Mouse (Mus musculus): Measurements from ENCODE around the gene Ryr2. TPM values are rescaled to one million over a fixed set of nuclear protein-coding genes. Genes with fewer than 3 reads are reported as not detected.

The Ryr2 gene
- total RNA-seq, 1 experiment: 7.0 TPM

DNA sequence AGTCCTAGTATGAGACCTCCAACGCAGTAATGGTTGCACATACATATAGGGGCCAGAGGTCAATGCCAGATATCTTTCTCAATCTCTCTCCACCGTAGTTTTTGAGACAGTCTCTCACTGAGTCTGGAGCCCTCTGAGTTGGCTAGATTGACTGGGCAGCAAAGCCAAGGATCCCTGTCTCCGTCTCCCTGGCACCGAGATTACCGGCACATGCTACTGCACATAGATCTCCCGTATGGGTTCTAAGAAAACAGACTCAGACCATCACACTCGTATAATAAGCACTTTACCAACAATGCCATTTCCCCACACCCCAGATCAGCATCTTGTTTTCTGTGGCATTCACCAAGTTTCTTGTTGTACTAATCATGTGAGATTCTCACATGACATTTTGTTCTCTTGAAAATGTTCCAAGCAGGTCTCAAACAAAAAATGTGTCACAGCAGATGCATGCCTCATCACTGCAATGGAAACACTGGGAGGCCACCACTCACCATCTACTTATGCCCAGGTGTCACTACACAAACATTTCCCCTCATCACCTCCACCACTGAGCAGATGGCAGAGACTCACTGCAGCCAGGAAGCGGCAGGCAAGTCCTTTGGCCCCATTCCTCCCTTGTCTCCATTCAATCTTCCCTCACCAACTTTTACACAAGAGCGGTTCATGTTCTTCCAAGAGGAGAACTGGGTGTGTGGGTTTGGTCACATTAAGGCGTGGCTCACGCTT, 14.2 kb downstream of the Ryr2 start:
- TF ChIP-seq ZNF384 (IDR thresholded peaks at IDR 0.05; ENCODE audit: low read depth, low read length) (no peak), CHD2 (IDR thresholded peaks at IDR 0.05; ENCODE audit: low read depth, low read length) (no peak), HCFC1 (IDR thresholded peaks at IDR 0.05; ENCODE audit: borderline replicate concordance, insufficient read depth, low read length) (no peak), MAFK (IDR thresholded peaks at IDR 0.05; ENCODE audit: insufficient read depth, low read depth, low read length) (no peak), ZC3H11A (IDR thresholded peaks at IDR 0.05; ENCODE audit: borderline replicate concordance, low read depth, low read length) (no peak)
- Histone ChIP-seq H3K27ac (ENCODE audit: insufficient read depth, low read depth, low read length, poor library complexity, severe bottlenecking) (no peak overlapping the region), H3K36me3 (ENCODE audit: control insufficient read depth, insufficient read depth, low read length, poor library complexity, severe bottlenecking) (no peaks in the 10 kb centered on the region; the same call in 1 of the 2 replicates), H3K9me3 (ENCODE audit: control insufficient read depth, insufficient read depth, low read depth, low read length) (no peaks in the 10 kb centered on the region), H3K9ac (ENCODE audit: insufficient read depth, low read depth, low read length, poor library complexity, severe bottlenecking) (no peak overlapping the region), H3K4me1 (ENCODE audit: control insufficient read depth in 2 of 2, insufficient read depth in 2 of 2, low read length in 2 of 2, poor library complexity in 1 of 2) (no peaks in the 10 kb centered on the region), H3K4me3 (ENCODE audit: insufficient read depth in 1 of 2, low read depth in 1 of 2, low read length in 2 of 2, poor library complexity in 1 of 2, severe bottlenecking in 1 of 2) (no peak overlapping the region)
- DNase-seq (ENCODE audit: low read depth, low spot score): no peak
- in situ Hi-C loops (cut with MboI; ENCODE audit: low sequenced_read_pairs in 2 of 2, unreplicated experiment in 2 of 2): no loop called here

DNA sequence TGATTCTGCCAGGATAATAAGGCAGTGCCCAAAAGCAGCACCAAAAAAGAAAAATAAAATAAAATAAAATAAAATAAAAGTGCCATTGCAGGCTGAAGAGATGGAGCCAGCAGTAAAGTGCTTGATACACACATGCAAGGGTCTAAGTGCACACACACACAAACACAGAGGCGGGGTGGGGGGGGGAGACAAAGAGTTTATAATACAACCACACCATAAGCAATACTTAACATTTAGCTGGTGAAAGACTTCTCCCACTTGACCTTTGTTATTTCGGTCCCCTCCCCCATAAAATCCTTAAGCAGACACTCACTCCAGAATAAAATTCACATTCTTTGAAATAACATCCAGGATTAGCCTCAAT, 22.7 kb downstream of the Ryr2 start:
- no peak overlapping the region for H3K4me3 ChIP-seq (ENCODE audit: insufficient read depth in 1 of 2, low read depth in 1 of 2, low read length in 2 of 2, poor library complexity in 1 of 2, severe bottlenecking in 1 of 2)
- in situ Hi-C loops (cut with MboI; ENCODE audit: low sequenced_read_pairs in 2 of 2, unreplicated experiment in 2 of 2): no loop called here
- H3K27ac ChIP-seq (ENCODE audit: insufficient read depth, low read depth, low read length, poor library complexity, severe bottlenecking): no peak overlapping the region
- no peak for DNase-seq (ENCODE audit: low read depth, low spot score)
- H3K36me3 ChIP-seq (ENCODE audit: control insufficient read depth, insufficient read depth, low read length, poor library complexity, severe bottlenecking): no peaks in the 10 kb centered on the region
- no peak overlapping the region for H3K9ac ChIP-seq (ENCODE audit: insufficient read depth, low read depth, low read length, poor library complexity, severe bottlenecking)
- no peak for TF ChIP-seq HCFC1 (IDR thresholded peaks at IDR 0.05; ENCODE audit: borderline replicate concordance, insufficient read depth, low read length)
- TF ChIP-seq ZC3H11A (IDR thresholded peaks at IDR 0.05; ENCODE audit: borderline replicate concordance, low read depth, low read length): no peak
- no peak for TF ChIP-seq ZNF384 (IDR thresholded peaks at IDR 0.05; ENCODE audit: low read depth, low read length)
- TF ChIP-seq MAFK (IDR thresholded peaks at IDR 0.05; ENCODE audit: insufficient read depth, low read depth, low read length): no peak
- TF ChIP-seq CHD2 (IDR thresholded peaks at IDR 0.05; ENCODE audit: low read depth, low read length): no peak
- no peaks in the 10 kb centered on the region for H3K9me3 ChIP-seq (ENCODE audit: control insufficient read depth, insufficient read depth, low read depth, low read length)
- peaks cover 0 to 2% of the 10 kb centered on the region in 2 experiments; a peak in 1 of 4 replicates for H3K4me1 ChIP-seq (ENCODE audit: control insufficient read depth in 2 of 2, insufficient read depth in 2 of 2, low read length in 2 of 2, poor library complexity in 1 of 2)

DNA sequence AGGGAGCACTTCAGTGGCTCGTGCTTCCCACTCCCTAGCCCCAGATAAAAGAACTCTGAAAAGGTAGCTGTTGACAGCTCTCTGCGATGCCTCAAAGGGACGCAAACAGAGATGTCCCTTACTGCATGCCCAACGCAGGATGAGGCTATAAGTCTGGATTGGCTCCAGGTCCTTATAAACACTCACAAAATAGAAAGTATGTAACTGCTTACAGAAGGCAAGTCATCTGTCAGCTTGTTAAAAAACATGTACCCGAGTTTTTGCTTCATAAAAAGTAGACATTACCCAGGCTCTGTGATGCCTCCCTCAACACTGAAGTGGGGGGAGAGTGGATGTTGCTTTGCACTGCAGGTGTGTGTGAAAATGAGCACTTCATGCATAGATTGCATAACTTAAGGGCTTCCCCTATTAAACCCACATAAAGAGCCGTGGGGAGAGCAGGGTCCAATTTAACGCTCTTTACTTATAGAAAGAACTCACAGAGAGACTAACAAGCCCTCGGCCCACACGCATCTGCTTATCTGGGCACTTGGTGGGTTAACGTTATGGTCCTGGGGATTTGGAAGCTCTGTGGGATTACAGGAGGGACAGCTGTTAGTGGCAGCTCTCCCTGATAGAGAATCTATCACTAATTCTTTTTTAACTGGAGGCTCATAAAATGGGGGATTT, 23.2 kb downstream of the Ryr2 start:
- Histone ChIP-seq H3K4me3 (ENCODE audit: insufficient read depth in 1 of 2, low read depth in 1 of 2, low read length in 2 of 2, poor library complexity in 1 of 2, severe bottlenecking in 1 of 2) (no peak overlapping the region), H3K9ac (ENCODE audit: insufficient read depth, low read depth, low read length, poor library complexity, severe bottlenecking) (no peak overlapping the region), H3K36me3 (ENCODE audit: control insufficient read depth, insufficient read depth, low read length, poor library complexity, severe bottlenecking) (no peaks in the 10 kb centered on the region), H3K4me1 (ENCODE audit: control insufficient read depth in 2 of 2, insufficient read depth in 2 of 2, low read length in 2 of 2, poor library complexity in 1 of 2) (peaks cover 0 to 2% of the 10 kb centered on the region in 2 experiments; a peak in 1 of 4 replicates), H3K9me3 (ENCODE audit: control insufficient read depth, insufficient read depth, low read depth, low read length) (no peaks in the 10 kb centered on the region), H3K27ac (ENCODE audit: insufficient read depth, low read depth, low read length, poor library complexity, severe bottlenecking) (no peak overlapping the region)
- TF ChIP-seq ZNF384 (IDR thresholded peaks at IDR 0.05; ENCODE audit: low read depth, low read length): no peak
- TF ChIP-seq CHD2 (IDR thresholded peaks at IDR 0.05; ENCODE audit: low read depth, low read length): no peak
- TF ChIP-seq HCFC1 (IDR thresholded peaks at IDR 0.05; ENCODE audit: borderline replicate concordance, insufficient read depth, low read length): no peak
- TF ChIP-seq MAFK (IDR thresholded peaks at IDR 0.05; ENCODE audit: insufficient read depth, low read depth, low read length): no peak
- TF ChIP-seq ZC3H11A (IDR thresholded peaks at IDR 0.05; ENCODE audit: borderline replicate concordance, low read depth, low read length): no peak
- DNase-seq (ENCODE audit: low read depth, low spot score): no peak
- in situ Hi-C loops (cut with MboI; ENCODE audit: low sequenced_read_pairs in 2 of 2, unreplicated experiment in 2 of 2): no loop called here

DNA sequence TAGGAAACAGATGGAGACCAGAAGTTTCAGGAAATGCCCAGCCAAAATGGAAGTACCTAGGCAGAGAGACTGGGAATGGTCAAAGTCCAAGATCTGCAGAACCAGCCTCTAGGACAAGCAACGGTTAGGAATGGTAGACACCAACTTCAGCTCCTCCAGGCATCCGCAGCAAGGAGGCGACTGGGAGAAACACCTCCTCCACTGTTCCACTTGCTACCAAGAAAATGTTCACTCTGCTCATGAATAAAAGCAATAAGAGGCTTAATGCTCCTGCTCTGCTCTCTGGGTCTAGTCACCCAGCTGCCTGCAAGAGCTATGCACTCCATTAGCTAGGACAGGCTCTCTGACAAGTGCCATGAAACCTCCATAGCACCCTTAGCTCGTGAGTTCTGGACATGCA, 26.2 kb downstream of the Ryr2 start:
- Histone ChIP-seq H3K27ac (ENCODE audit: insufficient read depth, low read depth, low read length, poor library complexity, severe bottlenecking) (no peak overlapping the region), H3K36me3 (ENCODE audit: control insufficient read depth, insufficient read depth, low read length, poor library complexity, severe bottlenecking) (no peaks in the 10 kb centered on the region), H3K9me3 (ENCODE audit: control insufficient read depth, insufficient read depth, low read depth, low read length) (no peaks in the 10 kb centered on the region), H3K4me1 (ENCODE audit: control insufficient read depth in 2 of 2, insufficient read depth in 2 of 2, low read length in 2 of 2, poor library complexity in 1 of 2) (peaks cover 0 to 2% of the 10 kb centered on the region in 2 experiments; a peak in 1 of 4 replicates), H3K4me3 (ENCODE audit: insufficient read depth in 1 of 2, low read depth in 1 of 2, low read length in 2 of 2, poor library complexity in 1 of 2, severe bottlenecking in 1 of 2) (no peak overlapping the region), H3K9ac (ENCODE audit: insufficient read depth, low read depth, low read length, poor library complexity, severe bottlenecking) (no peak overlapping the region)
- in situ Hi-C loops (cut with MboI; ENCODE audit: low sequenced_read_pairs in 2 of 2, unreplicated experiment in 2 of 2): no loop called here
- no peak for TF ChIP-seq ZC3H11A (IDR thresholded peaks at IDR 0.05; ENCODE audit: borderline replicate concordance, low read depth, low read length)
- DNase-seq (ENCODE audit: low read depth, low spot score): no peak
